In the genomic region with DNA sequence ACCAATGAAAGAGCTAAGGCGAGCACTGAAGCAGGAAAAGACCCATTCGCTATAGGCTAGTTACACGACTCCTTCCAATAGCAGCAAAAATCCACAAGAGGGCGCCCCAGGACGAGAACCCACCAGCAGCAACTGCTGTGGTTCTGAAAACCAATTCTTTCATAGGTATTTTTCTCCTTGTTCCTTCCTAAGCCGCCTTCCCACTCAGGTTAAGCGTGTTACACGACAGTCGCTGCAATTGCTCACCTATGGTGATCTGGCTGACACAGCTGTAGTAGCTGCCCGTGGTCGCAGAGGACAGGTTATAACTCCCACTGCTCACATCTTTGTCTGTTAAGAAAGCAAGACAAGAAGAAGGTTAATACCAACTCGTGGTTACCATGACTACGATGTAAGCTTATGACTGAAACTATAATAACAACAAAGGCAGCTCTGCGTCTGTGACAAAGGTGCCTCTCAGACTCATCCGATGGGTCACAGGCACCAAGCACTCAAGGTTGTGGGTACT, we compare ENCODE assay signal across 9 mouse cellular contexts. TPM values are rescaled to one million over a fixed set of nuclear protein-coding genes. Genes with fewer than 3 reads are reported as not detected.
DNase-seq lines count a peak whose midpoint lies in the region; ATAC-seq and TF ChIP-seq lines count a peak whose summit lies in the region.
"Had no signal": no experiment of that assay in that cellular context is flagged by ENCODE, and none has a peak within 500 bp of the region (broad histone marks: within the 10 kb centered on the region; RNA-seq: fewer than 3 reads in every experiment).

No protein-coding gene starts in this region.

- no peaks in the 10 kb centered on the region for H3K36me3 ChIP-seq in kidney, embryonic 16.5 days (ENCODE audit: insufficient read depth, low read length)
- H3K36me3 ChIP-seq in liver, adult 2 months (ENCODE audit: control insufficient read depth, insufficient read depth, low read length) = no peaks in the 10 kb centered on the region
- no peaks in the 10 kb centered on the region for H3K36me3 ChIP-seq in neural tube, embryonic 11.5 days (ENCODE audit: control insufficient read depth, insufficient read depth, low read length)
- no peaks in the 10 kb centered on the region for H3K36me3 ChIP-seq in testis, adult 2 months (ENCODE audit: control insufficient read depth, insufficient read depth, low read length)
- H3K36me3 ChIP-seq: embryonic facial prominence, embryonic 15.5 days had no signal

- DNase-seq in 416B (ENCODE audit: low read depth) = peak; percentile 75
- DNase-seq in adrenal gland, adult 8-10 months = peak; percentile 41
- peak; percentile 84 for DNase-seq in embryo, embryonic 10.5 days (ENCODE audit: low spot score)
- DNase-seq in gastrocnemius, postnatal 4 days (ENCODE audit: low spot score in 2 of 2) = peak; percentile 47 to 63
- peak; percentile 39 for DNase-seq in liver, adult 2 months (ENCODE audit: extremely low read depth, low read depth, low spot score)
- peak; percentile 78 for DNase-seq in neural tube, embryonic 11.5 days (ENCODE audit: low spot score)

- no peak overlapping the region for H3K9ac ChIP-seq in kidney, embryonic 16.5 days (replicated peaks; ENCODE audit: low read length)
- no peak overlapping the region for H3K9ac ChIP-seq in liver, adult 2 months (ENCODE audit: low read depth, low read length)
- no peak overlapping the region for H3K9ac ChIP-seq in neural tube, embryonic 11.5 days (ENCODE audit: low read length)
- H3K9ac ChIP-seq: embryonic facial prominence, embryonic 15.5 days had no signal

- H3K4me3 ChIP-seq in kidney, embryonic 16.5 days (ENCODE audit: low read length) = no peak overlapping the region
- no peak overlapping the region for H3K4me3 ChIP-seq in liver, adult 2 months (ENCODE audit: insufficient read depth, low read depth, low read length)
- H3K4me3 ChIP-seq in neural tube, embryonic 11.5 days (ENCODE audit: low read depth, low read length) = no peak overlapping the region
- H3K4me3 ChIP-seq in testis, adult 2 months (ENCODE audit: control insufficient read depth, low read depth, low read length) = no peak overlapping the region
- H3K4me3 ChIP-seq: embryonic facial prominence, embryonic 15.5 days had no signal

- H3K27ac ChIP-seq in kidney, embryonic 16.5 days (ENCODE audit: low read length) = no peak overlapping the region
- no peak overlapping the region for H3K27ac ChIP-seq in liver, adult 2 months (replicated peaks; ENCODE audit: insufficient read depth, low read depth, low read length)
- H3K27ac ChIP-seq in neural tube, embryonic 11.5 days (ENCODE audit: low read depth, low read length) = no peak overlapping the region
- H3K27ac ChIP-seq in testis, adult 2 months (ENCODE audit: control insufficient read depth, insufficient read depth, low read depth, low read length) = no peak overlapping the region
- H3K27ac ChIP-seq: embryonic facial prominence, embryonic 15.5 days had no signal

- WGBS in kidney, embryonic 16.5 days = 35% methylated on average over 15 of the region's 15 CpGs
- 37% methylated on average over 15 of the region's 15 CpGs for WGBS in liver, adult 2 months
- 37% methylated on average over 15 of the region's 15 CpGs for WGBS in neural tube, embryonic 11.5 days

- peak; percentile 49; the same call in 1 of the 2 replicates for ATAC-seq in kidney, embryonic 16.5 days (ENCODE audit: low FRiP score, low TSS enrichment)
- peak; percentile 50; the same call in 1 of the 2 replicates for ATAC-seq in neural tube, embryonic 11.5 days (ENCODE audit: insufficient read depth, low FRiP score, low TSS enrichment)

- TF ChIP-seq POLR2A in liver, adult 2 months (IDR thresholded peaks at IDR 0.05; ENCODE audit: extremely low read depth, insufficient read depth, low read length) = no peak
- TF ChIP-seq POLR2A in testis, adult 2 months (IDR thresholded peaks at IDR 0.05; ENCODE audit: control insufficient read depth, low read depth, low read length) = no peak

- H3K27me3 ChIP-seq in kidney, embryonic 16.5 days (ENCODE audit: insufficient read depth, low read length) = no peaks in the 10 kb centered on the region
- no peaks in the 10 kb centered on the region for H3K27me3 ChIP-seq in liver, adult 2 months (ENCODE audit: control insufficient read depth, insufficient read depth, low read length)
- H3K27me3 ChIP-seq in neural tube, embryonic 11.5 days (ENCODE audit: control insufficient read depth, insufficient read depth, low read length) = no peaks in the 10 kb centered on the region
- no peaks in the 10 kb centered on the region for H3K27me3 ChIP-seq in testis, adult 2 months (ENCODE audit: control insufficient read depth, insufficient read depth, low read length)
- H3K27me3 ChIP-seq: embryonic facial prominence, embryonic 15.5 days had no signal

- peak; percentile 81 for TF ChIP-seq CTCF in liver, adult 2 months (IDR thresholded peaks at IDR 0.05; ENCODE audit: low read depth, low read length)
- peak; percentile 69; the same call in 1 of the 2 replicates for TF ChIP-seq CTCF in testis, adult 2 months (IDR thresholded peaks at IDR 0.05; ENCODE audit: control insufficient read depth, insufficient read depth, insufficient replicate concordance, low read depth, low read length)

- H3K79me2 ChIP-seq in liver, adult 2 months (ENCODE audit: control insufficient read depth, insufficient read depth, low read length) = no peaks in the 10 kb centered on the region

- H3K4me1 ChIP-seq in kidney, embryonic 16.5 days (ENCODE audit: insufficient read depth, low read length) = no peaks in the 10 kb centered on the region
- no peaks in the 10 kb centered on the region for H3K4me1 ChIP-seq in liver, adult 2 months (ENCODE audit: control insufficient read depth, insufficient read depth, low read length)
- H3K4me1 ChIP-seq in neural tube, embryonic 11.5 days (ENCODE audit: control insufficient read depth, insufficient read depth, low read length) = no peaks in the 10 kb centered on the region
- no peaks in the 10 kb centered on the region for H3K4me1 ChIP-seq in testis, adult 2 months (ENCODE audit: control insufficient read depth, insufficient read depth, low read length)
- H3K4me1 ChIP-seq: embryonic facial prominence, embryonic 15.5 days had no signal

- H3K9me3 ChIP-seq in kidney, embryonic 16.5 days (ENCODE audit: low read length) = no peaks in the 10 kb centered on the region
- H3K9me3 ChIP-seq in neural tube, embryonic 11.5 days (ENCODE audit: control insufficient read depth, low read length) = no peaks in the 10 kb centered on the region
- H3K9me3 ChIP-seq: embryonic facial prominence, embryonic 15.5 days had no signal

- H3K4me2 ChIP-seq in kidney, embryonic 16.5 days (replicated peaks; ENCODE audit: low read depth, low read length) = no peak overlapping the region
- H3K4me2 ChIP-seq in neural tube, embryonic 11.5 days (ENCODE audit: low read depth) = no peak overlapping the region
- H3K4me2 ChIP-seq: embryonic facial prominence, embryonic 15.5 days had no signal

RNA-seq across cellular contexts. Expression of a gene that starts 17.5 kb away (rescaled TPM):
- total RNA-seq in adrenal gland, adult 8-10 months (2022) = under 1 TPM in 2 of 4 experiments, not detected in 2; 0.20 to 0.28 TPM
- 1 to 10 TPM; 1.7 to 2.5 TPM for total RNA-seq in gastrocnemius, postnatal 4 days (2021)
- polyA plus RNA-seq in kidney, embryonic 16.5 days (2015; fragmentation: Nextera tagmentation; extraction: Ambion mirVana) = 5.0 and 5.5 TPM in 2 replicates
- total RNA-seq in liver, adult 2 months (2014; rRNA removed) = 0.09 and 0.13 TPM in 2 replicates
- 0.07 TPM in 1 of 2 replicates, not detected in the other for polyA plus RNA-seq in liver, adult 2 months (2012; rRNA removed)
- polyA plus RNA-seq in neural tube, embryonic 11.5 days (2014; fragmentation: Nextera tagmentation; extraction: Ambion mirVana) = 1.4 and 3.2 TPM in 2 replicates
- polyA plus RNA-seq in testis, adult 2 months (2012; rRNA removed) = 0.31 and 0.64 TPM in 2 replicates
